Mouse (Mus musculus) layer of hippocampus, adult 9-11 months (tissue): ENCODE results near the gene Sspn.

Experiments
- DNase-seq: peaks from one replicate; pipeline ENCODE4 v3.0.0; 2022

The Sspn gene

DNA sequence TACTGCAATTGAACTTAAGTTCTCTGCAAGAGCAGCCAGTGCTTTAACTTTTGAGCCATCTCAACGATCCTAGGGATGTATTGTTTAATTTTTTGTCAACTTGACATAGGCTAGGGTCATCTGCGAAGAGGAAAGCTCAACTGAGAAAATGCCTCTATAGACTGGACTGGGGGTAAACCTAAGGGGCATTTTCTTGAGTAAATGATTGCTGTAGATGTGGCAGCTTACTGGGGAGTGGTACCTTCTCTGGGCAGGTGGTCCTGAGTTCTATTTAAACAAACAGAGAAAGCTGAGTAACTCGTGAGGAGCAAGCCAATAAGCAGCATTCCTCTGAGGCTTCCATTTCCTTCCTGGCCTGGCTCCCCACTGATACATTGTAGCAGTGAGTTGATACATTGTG lies at the start of gene Sspn:
Sspn (plus strand) TSS at position 301 of the 400 bp plus-strand sequence.
- DNase-seq, result no peak

DNA sequence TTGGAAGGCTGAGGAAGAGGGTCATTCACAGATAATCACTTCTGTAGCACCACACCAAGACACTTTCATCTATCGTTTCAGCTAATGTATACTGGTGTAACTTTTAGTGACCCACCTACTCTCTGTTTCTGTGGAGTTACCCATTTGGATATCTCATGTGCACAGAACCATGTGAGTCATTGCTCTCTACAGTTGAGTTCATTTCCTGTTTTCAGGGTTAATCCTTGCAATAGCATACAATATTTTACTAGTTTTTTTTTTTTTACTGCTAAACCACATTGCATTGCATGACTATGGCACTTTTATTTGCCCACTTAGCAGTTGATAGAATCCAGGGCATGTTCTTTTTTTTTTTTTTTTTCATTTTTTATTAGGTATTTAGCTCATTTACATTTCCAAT lies 48.4 kb upstream of the Sspn start:
- no peak for DNase-seq

DNA sequence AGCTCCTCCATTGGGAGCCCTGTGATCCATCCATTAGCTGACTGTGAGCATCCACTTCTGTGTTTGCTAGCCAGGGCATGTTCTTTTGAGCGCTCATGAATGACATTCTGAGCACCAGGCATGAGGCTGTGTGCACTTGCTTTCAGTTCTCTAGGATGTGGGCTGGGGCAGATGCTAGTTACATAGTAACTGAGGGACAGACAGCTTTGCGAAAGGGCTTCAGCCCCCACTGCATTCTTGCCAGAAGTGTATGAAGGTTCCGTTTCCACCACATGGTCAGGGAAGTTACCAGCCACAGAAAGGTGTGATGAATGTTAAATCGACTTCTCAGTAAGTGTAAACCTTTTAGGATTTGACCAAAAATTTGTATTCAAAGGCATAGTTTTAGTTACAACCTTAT lies 47.8 kb upstream of the Sspn start:
- no peak for DNase-seq

DNA sequence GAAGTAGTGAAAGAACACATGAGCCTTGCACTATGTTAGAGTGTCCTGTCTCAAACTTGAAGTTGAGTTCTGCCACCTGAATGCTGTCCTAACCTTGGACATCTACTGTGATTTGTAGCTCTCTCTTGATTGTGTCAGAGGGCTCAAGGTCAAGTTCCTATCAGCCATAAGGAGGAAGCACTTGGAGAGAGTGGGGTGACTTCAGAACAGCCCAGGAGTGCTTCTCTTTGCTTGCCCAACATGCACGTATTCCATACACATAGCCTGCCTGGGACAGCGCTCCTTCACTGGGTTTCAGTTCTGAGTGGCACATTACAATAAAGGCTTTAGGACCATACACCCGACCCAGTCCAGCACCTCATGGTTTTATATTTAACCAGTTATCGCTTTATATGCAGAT lies 46.4 kb upstream of the Sspn start:
- no peak for DNase-seq

DNA sequence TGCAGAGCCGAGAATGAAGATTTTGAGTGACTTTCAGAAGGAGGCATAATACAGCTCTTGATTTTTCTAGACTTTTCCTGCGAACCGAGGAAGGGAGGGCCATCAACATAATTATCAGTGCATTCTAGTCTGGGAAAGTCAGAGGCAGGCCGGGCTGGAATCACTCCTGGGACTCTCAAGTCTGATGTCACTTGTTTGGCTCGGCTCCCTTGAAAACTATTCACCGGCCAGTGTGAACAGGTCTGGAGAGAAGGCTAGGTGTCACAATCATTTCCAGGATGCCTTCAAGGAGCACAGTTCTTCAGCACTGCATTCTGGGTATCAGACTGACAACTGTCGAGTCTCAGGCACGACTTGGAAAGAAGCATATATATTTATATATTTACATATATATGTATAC lies 45.2 kb upstream of the Sspn start:
- DNase-seq, result no peak

DNA sequence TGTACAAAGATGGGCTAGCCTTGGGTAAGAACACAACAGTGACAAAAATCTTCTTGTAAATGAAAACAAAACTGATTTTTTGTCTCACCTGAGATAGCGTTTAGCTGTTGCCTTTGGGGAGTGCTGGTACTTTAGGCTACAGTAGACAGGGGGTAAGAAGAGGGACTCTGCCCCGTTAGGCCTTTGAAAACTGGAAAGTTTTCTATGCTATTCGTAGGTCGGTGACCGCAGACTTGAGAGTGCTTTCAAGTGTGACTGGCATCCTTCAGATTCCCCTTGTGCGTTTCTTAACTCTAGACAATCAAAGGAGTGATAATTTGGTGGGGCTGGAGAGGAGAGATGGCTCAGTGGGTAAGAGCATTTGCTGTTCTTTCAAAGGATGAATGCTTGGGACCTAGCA lies 43.7 kb upstream of the Sspn start:
- DNase-seq, result no peak

DNA sequence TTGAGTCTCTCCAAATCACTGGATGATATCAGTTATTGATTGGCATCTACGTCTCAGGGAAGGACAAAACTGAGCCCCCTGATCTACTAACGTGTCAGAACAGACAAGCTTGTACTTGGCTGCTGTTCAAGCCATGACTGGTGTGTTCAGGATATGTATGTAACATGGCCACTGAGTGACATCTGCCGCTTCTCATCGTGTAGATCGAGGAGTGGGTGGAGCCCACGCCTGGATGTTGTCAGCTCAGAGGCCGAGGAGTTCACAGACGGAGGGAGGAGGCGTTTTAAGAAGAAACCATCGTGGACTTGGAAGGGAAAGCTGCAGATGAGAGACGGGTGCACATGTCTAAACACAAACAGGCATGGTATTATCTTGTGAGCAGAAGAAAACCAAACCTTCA lies 39.5 kb upstream of the Sspn start:
- peak; percentile 30 for DNase-seq

DNA sequence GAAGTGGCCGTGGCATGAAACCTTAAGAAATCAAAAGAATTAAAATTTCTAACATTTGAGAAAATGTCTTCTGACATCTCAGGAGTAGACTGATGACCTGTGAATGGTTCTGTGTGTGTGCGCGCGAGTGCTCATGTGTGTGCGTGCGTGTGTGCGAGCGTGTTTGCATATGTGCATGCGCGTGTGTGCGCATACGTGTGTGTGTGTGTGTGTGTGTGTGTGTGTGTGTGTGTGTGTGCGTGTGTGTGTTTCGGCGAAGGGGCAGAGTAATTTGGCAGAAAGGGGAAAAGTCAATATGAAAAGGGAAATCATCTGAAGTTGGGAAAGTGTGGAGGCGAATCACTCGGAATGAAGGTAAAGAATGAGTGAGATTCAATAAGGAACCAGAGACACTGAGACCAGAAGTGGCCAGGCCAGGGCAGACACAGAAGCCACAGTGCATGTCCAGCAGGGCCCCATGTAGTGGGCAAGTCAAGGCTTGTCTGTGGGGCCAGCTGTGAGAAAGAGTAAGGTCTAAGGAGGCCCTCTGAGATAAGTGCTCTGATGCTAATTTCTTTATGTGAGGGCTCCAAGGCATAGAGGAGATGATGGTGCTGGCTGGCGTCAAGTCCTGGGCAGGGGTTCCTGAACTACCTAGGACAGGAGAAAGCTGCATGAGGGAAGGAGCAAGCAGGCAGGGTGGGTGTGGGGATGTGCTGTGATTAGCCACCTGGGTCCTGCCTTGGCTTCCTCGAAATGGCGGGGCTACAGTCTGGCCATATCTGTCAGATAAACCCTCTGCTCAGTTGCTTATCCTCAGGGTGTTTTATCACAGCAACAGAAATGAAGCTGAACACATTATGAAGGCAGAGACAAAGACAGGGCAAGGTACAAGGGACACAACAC lies 38.8 kb upstream of the Sspn start:
- no peak for DNase-seq

DNA sequence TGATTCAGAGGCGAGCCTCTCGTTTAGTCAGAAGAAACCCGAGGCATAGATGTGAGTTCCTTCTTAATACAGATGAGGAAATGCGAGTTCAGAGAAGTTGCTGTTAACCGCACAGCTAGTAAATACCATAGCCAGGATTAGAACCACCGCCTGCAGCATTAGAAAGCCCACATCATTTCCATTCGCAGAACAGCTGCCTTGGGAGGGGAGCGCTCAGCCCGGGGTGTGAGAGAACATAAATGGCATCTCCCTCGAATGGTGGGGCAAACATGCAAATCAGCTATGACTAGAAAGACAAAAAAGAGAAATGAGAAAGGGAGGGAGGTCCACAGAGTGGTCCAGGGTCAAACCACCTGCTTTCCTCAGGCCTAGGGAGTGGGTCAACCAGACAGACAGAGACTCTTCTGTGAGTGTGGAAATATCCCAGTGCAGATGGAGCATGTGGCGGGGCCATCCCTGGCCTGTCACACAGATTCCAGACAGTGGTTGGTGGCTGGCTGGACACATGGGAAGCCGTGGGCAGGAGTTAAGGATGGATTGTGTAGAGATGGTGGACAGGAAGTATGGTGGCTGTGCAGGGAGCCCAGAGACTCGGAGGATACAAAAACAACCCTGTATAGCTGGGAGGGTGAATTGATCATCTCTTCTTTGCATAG lies 37.9 kb upstream of the Sspn start:
- no peak for DNase-seq

DNA sequence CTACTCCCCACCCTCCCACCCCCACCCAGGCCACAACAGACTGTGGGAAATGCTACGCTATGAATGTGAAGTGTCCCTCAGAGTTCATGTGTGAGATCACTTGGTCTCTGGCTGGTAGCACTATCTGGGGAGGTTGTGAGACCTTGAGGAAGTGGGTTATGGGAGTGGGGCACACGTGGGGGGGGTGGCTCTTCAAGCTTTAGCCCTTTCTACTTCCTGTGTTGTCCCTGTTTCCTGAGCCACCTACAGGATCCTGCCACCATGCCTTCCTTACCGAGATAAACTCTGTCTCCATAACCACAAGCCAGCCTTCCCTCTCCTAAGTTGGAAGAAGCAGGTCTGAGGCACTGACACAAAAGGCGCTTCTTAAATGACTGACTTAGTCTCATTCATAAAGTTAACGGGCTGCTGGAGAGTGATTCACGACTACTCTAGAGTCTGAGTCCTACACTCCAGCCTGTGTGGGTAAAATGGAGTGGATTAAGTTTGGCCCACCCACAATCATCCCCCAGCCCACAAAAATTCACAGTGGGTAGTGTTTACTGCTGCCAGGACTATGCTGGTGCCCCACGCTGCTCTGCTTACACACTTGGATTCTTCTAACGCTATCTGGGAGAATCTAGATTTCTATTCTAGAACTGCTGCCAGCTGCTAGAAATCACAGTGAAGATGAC lies 36.6 kb upstream of the Sspn start:
- no peak for DNase-seq

DNA sequence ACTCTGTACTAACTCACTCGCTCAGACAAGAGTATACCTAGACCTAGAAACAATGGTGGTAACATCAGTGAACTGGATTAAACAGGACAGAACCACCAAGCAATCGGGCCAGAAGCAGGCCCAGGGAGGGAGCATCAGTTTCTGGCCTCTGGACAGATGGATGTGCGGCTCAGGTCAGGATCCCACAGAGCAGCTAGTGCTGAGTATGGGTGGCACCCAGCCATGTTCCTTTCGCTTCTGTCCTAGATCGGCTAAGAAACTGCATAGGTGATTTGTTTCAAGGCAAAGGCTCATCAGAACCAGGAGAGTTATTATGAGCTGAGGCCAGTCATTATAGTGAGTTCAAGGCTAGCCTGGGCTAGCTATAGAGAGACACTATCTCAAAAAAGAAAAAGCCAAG lies 27.3 kb upstream of the Sspn start:
- DNase-seq, result no peak

DNA sequence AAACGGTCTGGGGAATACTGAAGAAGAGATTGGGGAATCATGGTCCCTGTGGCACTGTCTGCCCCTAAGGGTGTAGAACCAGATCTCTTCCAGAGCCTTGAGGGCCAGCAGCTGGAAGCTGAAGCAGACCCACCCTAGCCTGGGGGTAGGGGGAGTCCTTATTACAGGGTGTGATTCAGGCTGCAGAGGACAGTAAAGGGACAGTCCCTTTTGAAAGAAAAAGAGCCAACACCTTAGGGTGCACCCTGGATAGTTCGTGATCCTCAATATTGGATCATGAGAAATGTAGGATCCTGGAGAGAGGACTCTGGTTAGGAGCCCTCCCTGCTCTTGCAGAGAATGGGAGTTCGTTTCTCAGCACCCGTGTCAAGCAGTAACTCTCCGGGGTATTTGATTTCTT lies 26.8 kb upstream of the Sspn start:
- DNase-seq, result no peak

DNA sequence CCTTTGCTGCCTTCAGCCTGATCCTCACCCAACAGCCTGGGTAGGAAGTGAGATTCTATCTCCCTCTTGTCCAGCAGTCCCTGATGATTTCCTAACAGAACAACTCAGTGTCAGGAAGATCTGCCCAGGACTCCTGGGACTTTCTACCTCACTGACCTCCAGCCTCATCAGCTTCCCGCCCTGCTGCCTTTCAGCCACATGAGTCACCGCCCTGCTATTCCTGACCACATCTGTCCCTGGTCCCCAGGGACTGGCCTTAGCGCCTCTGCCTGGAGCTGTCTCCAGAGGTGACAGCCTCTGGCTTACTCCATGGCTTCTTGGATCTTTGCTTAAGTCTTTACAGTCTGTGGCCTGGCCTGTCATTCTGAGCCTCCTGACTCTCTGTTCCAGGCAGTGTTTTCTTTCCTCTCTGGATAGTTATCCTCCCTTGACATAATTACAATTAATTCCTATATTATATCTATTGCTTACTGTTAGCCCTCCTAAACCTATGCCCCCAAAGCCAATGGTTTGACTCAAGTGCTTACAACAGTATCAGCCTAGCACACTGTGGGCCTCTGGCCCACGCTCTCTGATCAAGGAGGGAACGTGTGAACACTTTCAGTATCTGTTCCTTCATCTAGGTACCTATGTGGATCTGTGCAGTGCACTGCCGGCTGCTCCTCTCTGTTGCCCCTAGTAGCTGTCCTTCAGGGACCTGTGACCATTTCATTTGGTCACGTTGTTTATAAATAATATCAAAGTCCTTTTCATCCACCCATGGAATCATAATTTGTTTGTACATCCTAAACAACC lies 25.1 kb upstream of the Sspn start:
- DNase-seq, result no peak

DNA sequence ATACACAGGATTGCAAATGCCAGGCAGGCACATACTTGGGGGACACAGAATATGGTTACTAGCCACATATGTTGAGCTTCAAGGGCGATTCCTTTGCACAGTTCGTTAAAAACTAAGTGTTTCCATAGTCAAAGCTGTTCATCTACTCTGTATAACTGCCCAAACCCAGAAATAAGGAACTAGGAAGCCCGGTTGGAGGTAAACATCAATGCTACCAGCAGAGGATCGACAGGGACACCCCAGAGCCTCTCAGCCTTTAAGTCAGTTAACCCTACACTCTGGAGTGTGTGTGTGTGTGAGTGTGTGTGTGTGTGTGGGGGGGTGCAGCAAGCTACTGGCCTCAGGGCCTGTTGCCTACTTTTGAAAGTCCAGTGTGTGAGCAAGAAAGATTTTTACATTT lies 21.5 kb upstream of the Sspn start:
- DNase-seq, result no peak

DNA sequence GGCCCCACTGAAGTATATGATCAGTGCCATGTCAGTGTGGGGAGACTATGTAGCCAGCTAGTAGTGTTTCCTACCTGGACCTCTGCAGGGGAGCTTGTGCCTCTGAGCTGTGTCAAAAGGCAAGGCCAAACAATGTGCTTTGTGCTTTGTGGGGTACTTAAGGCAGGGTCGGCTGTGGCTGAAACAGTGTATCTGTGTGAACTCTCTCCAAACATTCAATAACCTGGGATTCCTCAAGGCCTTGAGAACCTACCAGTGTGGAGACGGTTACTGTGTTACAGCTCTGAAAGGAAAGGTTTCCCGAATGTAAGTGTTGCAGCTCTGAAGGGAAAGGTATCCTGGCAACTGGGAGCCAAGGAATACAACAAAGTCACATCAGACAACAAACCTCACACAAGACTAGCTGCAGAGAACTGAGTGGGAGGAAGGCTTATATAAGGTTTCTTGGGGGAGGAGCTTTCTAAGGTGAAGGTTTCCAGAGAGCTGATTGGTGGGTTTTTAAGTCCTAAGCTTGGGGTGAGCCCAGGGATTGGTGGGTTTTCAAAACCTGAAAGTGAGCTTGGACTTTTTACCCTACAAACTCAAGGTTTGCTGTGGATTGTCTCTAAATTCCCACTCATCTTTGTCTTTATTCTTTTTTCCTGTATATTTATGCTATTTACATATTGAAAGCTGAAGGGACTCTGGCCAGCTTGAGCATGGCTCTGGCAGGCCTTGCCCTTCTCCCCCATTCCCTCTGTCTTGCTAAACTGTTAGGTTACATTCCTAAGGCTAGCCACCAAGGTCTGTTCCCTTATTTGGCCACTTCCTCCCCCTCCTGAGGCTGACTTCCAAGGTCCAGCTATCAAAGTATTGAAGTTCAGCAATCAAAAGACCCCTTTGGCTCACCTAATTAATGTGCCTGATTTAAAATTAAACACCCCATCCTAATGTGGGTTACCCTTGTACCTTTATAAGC lies 20.7 kb upstream of the Sspn start:
- DNase-seq, result no peak

DNA sequence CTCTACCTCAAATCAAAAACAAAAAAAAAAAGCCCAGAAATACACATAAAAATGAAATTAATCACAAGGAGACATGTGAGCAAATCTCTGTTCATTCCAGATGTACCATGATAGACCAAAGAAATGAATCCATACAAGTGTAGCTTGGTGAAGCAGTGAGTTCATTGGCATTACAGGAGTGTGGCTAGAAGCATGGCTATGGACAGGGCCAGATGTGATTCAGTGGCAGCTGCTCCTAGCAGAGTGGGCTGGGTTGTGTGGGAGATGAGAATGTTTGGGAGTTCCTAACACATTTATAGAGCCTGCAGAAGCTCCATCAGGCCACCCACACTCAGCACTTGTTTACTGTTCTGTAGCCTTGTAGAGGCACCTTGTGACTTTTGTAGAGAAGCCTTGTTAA lies 19.2 kb upstream of the Sspn start:
- no peak for DNase-seq

DNA sequence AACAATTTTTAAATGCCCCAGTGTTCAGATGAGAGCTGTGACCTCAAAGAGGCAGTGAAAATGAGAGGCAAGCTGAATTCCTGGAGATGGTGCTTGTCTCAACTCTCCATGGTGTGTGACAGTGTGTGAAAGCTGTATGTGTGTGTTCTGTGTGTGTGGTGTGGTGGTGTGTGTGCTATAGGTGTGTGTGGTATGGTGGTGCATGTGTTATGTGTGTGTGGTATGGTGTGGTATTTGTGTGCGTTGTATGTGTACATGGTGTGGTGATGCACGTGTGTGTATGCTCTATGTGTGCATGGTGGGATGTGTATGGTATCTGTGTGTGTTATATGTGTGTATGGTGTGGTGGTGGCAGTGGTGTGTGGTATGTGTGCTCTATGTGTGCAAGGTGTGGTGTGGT lies 16.0 kb upstream of the Sspn start:
- no peak for DNase-seq

DNA sequence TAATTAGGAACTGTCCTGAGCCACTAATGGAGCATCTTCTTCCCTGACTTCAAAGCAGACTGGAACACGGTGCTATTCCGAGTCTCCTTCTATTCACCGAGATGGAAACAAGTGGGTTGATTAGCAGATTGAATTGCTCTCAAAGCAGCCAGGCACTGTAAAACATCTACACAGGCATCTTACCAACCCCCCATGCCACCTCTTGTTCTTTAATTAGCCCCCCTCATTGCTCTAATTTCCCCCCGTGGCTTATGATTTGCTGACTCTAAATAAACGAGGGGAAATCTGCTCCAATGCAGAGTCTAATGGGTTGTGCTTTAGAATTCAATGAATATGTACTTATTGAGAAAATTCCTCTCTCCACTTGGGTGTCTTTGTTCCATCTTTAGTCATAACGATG lies 15.0 kb upstream of the Sspn start:
- no peak for DNase-seq

DNA sequence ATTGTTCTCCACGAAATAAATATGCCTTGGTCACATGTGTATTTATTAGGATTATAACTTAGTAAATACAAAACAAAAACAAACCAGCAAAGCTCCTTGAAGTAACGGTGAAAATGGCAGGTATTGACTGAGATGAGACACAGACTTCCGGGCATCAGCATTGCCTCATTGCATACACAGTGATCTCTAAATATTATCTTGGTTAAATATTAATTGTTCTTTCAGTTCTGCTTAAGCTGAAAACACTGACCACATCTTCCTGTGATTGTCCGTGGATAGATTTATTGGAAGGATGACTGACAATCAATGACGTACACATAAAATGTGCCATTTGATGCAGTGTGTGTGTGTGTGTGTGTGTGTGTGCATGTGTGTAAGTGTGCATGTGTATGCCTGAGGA lies 13.2 kb upstream of the Sspn start:
- no peak for DNase-seq

DNA sequence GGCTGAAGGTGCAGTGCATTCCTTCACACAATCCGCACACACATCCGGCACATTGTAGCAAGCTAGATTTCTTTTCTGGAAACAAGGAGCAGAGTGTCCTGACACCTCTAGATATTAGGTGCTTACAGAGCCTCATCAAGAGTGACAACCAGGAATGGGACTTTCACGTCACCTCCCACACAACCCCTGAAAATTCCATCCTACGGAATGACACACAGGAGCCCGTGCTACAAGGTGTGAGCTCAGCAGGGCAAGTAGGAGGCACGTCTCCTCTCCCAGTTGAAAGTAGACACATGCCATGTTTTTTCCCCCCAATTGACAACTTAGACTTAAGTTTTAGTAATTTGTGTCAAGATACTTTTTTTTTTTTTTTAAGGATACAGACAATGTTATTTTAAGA lies 7.8 kb upstream of the Sspn start:
- no peak for DNase-seq

DNA sequence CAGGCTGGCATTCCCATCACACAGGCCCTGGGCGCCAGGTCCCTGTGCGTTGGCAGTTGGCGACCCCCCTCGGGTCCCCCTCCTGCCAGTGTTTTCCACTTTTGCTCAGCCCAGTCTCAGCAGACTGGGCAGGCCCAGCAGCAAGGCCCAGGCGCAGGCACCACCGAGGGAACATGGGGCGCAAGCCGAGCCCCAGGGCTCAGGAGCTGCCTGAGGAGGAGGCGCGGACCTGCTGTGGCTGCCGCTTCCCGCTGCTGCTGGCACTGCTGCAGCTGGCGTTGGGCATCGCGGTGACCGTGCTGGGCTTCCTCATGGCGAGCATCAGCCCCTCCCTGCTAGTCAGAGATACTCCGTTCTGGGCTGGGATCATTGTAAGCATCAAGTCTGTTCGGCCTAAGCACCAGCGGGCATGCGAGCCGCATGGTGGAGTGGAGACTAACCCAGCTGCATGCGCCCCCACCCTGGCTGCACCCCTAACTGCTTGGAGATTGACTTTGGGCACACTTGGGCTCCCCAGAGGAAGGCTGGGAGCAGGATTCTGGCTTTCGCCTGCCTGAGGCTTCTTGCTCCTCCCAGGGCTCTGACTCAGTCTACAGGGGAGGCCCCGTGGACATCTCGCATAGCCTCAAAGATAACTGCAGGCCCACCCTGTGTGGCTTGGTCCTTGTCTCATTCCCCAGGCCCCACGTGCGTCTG lies 2.7 kb downstream of the Sspn start:
- DNase-seq, result peak; percentile 75
